Mouse (Mus musculus) cerebellum, adult 2 months (tissue): Measurements from ENCODE around the gene Tmem29.

Experiments used
- CTCF ChIP-seq: fragments of 200-500 bp; IDR thresholded peaks from 2 replicates; pipeline ENCODE4 v1.5.1; 2011; ENCODE audit warnings: low read depth, mild to moderate bottlenecking, control low read depth, low read length, moderate library complexity, borderline replicate concordance; ENCODE audit not compliant: insufficient read depth
- POLR2A ChIP-seq: fragments of 200-500 bp; IDR thresholded peaks from 2 replicates; pipeline ENCODE4 v1.6.1; 2011; ENCODE audit warnings: low read length, control low read depth, borderline replicate concordance; ENCODE audit not compliant: insufficient read depth

GRCm38 (mm10) chrX:150413505-150413904, 45.4 kb downstream of the Tmem29 start:
- TF ChIP-seq POLR2A (no peak), CTCF (no peak)
